ENCODE assay signal across 9 mouse cellular contexts in the genomic region with DNA sequence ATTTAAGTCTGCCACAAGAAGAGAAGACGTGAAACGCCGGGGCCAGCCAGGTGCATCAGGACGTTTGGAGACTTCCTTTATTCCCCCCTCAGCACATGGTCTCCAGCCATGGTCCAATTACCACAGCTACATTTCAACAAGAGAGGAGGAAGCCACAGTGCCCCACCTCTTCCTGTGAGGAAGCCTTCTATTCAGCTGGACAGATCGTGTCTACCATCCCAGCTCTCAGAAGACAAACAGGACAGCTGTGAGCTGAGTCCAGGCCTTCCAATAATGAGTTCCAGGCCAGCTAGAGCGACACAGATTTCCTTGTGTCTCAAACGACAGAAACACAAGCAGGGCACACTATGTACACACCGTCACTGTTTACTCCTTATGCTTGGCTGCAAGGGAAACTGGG.
A peak's percentile ranks its signal among the peaks of the same experiment; 100 is the strongest.
DNase-seq lines count a peak whose midpoint lies in the region; ATAC-seq and TF ChIP-seq lines count a peak whose summit lies in the region.
"Had no signal": no experiment of that assay in that cellular context is flagged by ENCODE, and none has a peak within 500 bp of the region (broad histone marks: within the 10 kb centered on the region; RNA-seq: fewer than 3 reads in every experiment).

No protein-coding gene starts in this region.

- H3K4me3 ChIP-seq in kidney, adult 2 months (ENCODE audit: insufficient read depth, low read depth, low read length), result no peak overlapping the region
- no peak overlapping the region for H3K4me3 ChIP-seq in kidney, embryonic 15.5 days (replicated peaks)
- H3K4me3 ChIP-seq: limb, embryonic 13.5 days had no signal

- no peaks in the 10 kb centered on the region for H3K9me3 ChIP-seq in kidney, embryonic 15.5 days (replicated peaks)
- H3K9me3 ChIP-seq: limb, embryonic 13.5 days had no signal

- ATAC-seq in kidney, embryonic 15.5 days (replicated peaks; ENCODE audit: low FRiP score), result no peak

- peak overlapping the region; percentile 11 for H3K27ac ChIP-seq in kidney, adult 2 months (ENCODE audit: insufficient read depth, low read depth, low read length)
- H3K27ac ChIP-seq in kidney, embryonic 15.5 days, result no peak overlapping the region
- H3K27ac ChIP-seq: limb, embryonic 13.5 days had no signal

- TF ChIP-seq POLR2A in kidney, adult 2 months (IDR thresholded peaks at IDR 0.05; ENCODE audit: low read depth, low read length), result no peak

- no peaks in the 10 kb centered on the region for H3K27me3 ChIP-seq in kidney, adult 2 months (replicated peaks; ENCODE audit: control insufficient read depth, insufficient read depth, low read length)
- H3K27me3 ChIP-seq in kidney, embryonic 15.5 days, result no peaks in the 10 kb centered on the region
- H3K27me3 ChIP-seq: limb, embryonic 13.5 days had no signal

- DNase-seq in kidney, adult 2 months, result peak; percentile 61
- DNase-seq in heart, postnatal 25 days (ENCODE audit: low spot score), result peak; percentile 36
- peak; percentile 59 for DNase-seq in lung, postnatal 10 days
- peak; percentile 25 for DNase-seq in thymus, postnatal 14 days
- no peak for DNase-seq in frontal cortex, postnatal 14 days (ENCODE audit: low spot score in 2 of 2)
- no peak for DNase-seq in frontal cortex, postnatal 36 days (ENCODE audit: low spot score in 2 of 2)
- DNase-seq in cerebellum, postnatal 36 days, result no peak

- no peaks in the 10 kb centered on the region for H3K36me3 ChIP-seq in kidney, adult 2 months (ENCODE audit: control insufficient read depth, insufficient read depth, low read length)
- peaks cover 11% of the 10 kb centered on the region for H3K36me3 ChIP-seq in kidney, embryonic 15.5 days

- H3K9ac ChIP-seq in kidney, embryonic 15.5 days, result no peak overlapping the region
- H3K9ac ChIP-seq: limb, embryonic 13.5 days had no signal

- no peak overlapping the region for H3K4me2 ChIP-seq in kidney, embryonic 15.5 days
- H3K4me2 ChIP-seq: limb, embryonic 13.5 days had no signal

- TF ChIP-seq CTCF in kidney, adult 2 months (conservative IDR thresholded peaks at IDR 0.05; ENCODE audit: insufficient read depth, insufficient read length, low read depth, low read length), result no peak

- 48% methylated on average over 8 of the region's 8 CpGs for WGBS in kidney, adult 2 months
- WGBS in kidney, embryonic 15.5 days, result 46% methylated on average over 8 of the region's 8 CpGs

- H3K4me1 ChIP-seq in kidney, adult 2 months (ENCODE audit: control insufficient read depth, insufficient read depth, low read length), result peaks cover 2% of the 10 kb centered on the region; the same call in 1 of the 2 replicates
- no peaks in the 10 kb centered on the region for H3K4me1 ChIP-seq in kidney, embryonic 15.5 days

- intact Hi-C loops in heart, postnatal 25 days (cut with DNase I), result no loop called here

Comparison
In these comparisons a context has a peak if more than half of its experiments do, and no peak if none do; other contexts are left out.
1. DNase-seq: peak in kidney, adult 2 months (single experiment), heart, postnatal 25 days (single experiment), lung, postnatal 10 days (single experiment) and thymus, postnatal 14 days (single experiment); none in frontal cortex, postnatal 14 days (0 of 2), frontal cortex, postnatal 36 days (0 of 2) and cerebellum, postnatal 36 days (0 of 2).